Mouse (Mus musculus): ENCODE results near the gene Shisal2a. TPM values are rescaled to one million over a fixed set of nuclear protein-coding genes. Genes with fewer than 3 reads are reported as not detected.

Shisal2a gene
- total RNA-seq, 2 experiments from 2014 or later, result not detected

- no peak for DNase-seq (ENCODE audit: low spot score)
Measured at GRCm38 (mm10) chr4:108338321-108338733, 44.8 kb downstream of the Shisal2a start.

GRCm38 (mm10) chr4:108337817-108338216 is 45.3 kb downstream of the Shisal2a start:
- DNase-seq (ENCODE audit: low spot score), result no peak

GRCm38 (mm10) chr4:108336765-108337164 is 46.4 kb downstream of the Shisal2a start:
- DNase-seq (ENCODE audit: low spot score), result no peak

GRCm38 (mm10) chr4:108335413-108335812 is 47.7 kb downstream of the Shisal2a start:
- no peak for DNase-seq (ENCODE audit: low spot score)

- no peak for DNase-seq (ENCODE audit: low spot score)
Measured at GRCm38 (mm10) chr4:108332041-108332440, 51.1 kb downstream of the Shisal2a start.

- DNase-seq (ENCODE audit: low spot score), result no peak
Measured at GRCm38 (mm10) chr4:108329840-108330239, 53.3 kb downstream of the Shisal2a start.

GRCm38 (mm10) chr4:108327730-108328484 is 55.2 kb downstream of the Shisal2a start, which contains the start of gene Coa7:
Coa7 (plus strand) TSS chr4:108328140.
- peak; percentile 97 for DNase-seq (ENCODE audit: low spot score)

- peak; percentile 42 for DNase-seq (ENCODE audit: low spot score)
Measured at GRCm38 (mm10) chr4:108327071-108327579, 56.0 kb downstream of the Shisal2a start.

- DNase-seq (ENCODE audit: low spot score), result no peak
Measured at GRCm38 (mm10) chr4:108323588-108323987, 59.6 kb downstream of the Shisal2a start.

GRCm38 (mm10) chr4:108320627-108321380 is 62.3 kb downstream of the Shisal2a start:
- no peak for DNase-seq (ENCODE audit: low spot score)

- DNase-seq (ENCODE audit: low spot score), result no peak
Measured at GRCm38 (mm10) chr4:108319747-108320146, 63.4 kb downstream of the Shisal2a start.

GRCm38 (mm10) chr4:108318649-108319615 is 64.2 kb downstream of the Shisal2a start:
- DNase-seq (ENCODE audit: low spot score), result no peak

Other genes with a start within 250 kb of the Shisal2a start
- gene Scp2, start 238.4 kb downstream of the Shisal2a start, total RNA-seq (2021), result 100 to 1,000 TPM; 142 to 147 TPM
- 1 to 10 TPM; 7.4 to 9.1 TPM for gene Echdc2, start 217.9 kb downstream of the Shisal2a start, total RNA-seq (2021)
- gene Zyg11a, start 165.3 kb downstream of the Shisal2a start, total RNA-seq (2021), result 1 to 10 TPM in 1 of 2 experiments, under 1 TPM in 1; 0.87 to 1.2 TPM
- 10 to 100 TPM; 59.6 to 65.3 TPM for gene Zyg11b, start 82.3 kb downstream of the Shisal2a start, total RNA-seq (2021)
- 10 to 100 TPM; 29.9 to 35.5 TPM for gene Coa7, start 55.2 kb downstream of the Shisal2a start, total RNA-seq (2021)
- 1 to 10 TPM; 4.3 to 6.9 TPM for gene Gpx7, start 23.6 kb upstream of the Shisal2a start, total RNA-seq (2021)
- gene Tut4, start 76.1 kb upstream of the Shisal2a start, total RNA-seq (2021), result 10 to 100 TPM; 16.8 to 22.6 TPM
- gene Prpf38a, start 196.0 kb upstream of the Shisal2a start, total RNA-seq (2021), result 10 to 100 TPM; 10.2 to 13.2 TPM
- under 1 TPM in 1 of 2 experiments, not detected in 1; 0.07 TPM for gene Orc1, start 196.1 kb upstream of the Shisal2a start, total RNA-seq (2021)
- 10 to 100 TPM; 17.4 to 18.4 TPM for gene Cc2d1b, start 236.6 kb upstream of the Shisal2a start, total RNA-seq (2021)

All from gastrocnemius, adult 18-20 months (tissue).